Mouse (Mus musculus) A20 (cell line): ENCODE data around the gene Lyar.

Source experiments
- DNase-seq: peaks from one replicate; pipeline ENCODE4 v3.0.0-alpha.2; 2011; ENCODE audit warnings: low read depth, low spot score

Gene Lyar

DNA sequence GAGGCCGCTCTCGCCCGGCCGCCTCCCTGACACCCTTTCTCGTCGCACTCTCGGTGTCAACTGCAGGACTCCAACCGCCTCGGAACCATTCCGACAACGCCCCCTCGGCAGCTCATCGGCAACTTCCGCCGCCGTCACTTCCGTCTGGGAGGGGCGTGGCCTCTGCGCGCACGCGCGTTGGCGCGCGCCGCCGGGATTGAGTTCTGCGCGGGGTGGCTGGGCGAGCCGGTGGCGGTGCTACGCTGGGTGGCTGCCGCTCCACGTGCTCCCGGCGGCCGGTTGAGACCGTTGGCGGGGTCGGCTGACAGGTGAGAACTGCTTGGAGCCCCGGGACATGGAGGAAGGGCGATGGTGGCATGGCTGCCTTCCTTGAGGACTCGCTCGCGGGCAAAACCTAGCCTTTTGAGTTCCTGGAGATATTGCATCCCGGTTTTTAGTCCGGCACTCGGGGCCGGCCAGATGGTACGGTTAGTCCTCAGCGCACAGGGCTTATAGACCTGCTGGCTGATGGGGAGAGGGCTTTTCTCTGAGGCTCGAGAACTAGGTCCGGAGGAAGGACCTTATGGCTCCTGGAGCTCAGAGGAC lies at the start of gene Lyar, which contains the start of gene Zbtb49:
Lyar (plus strand) TSS at position 143 of the 585 bp plus-strand sequence.
Zbtb49 (minus strand) TSS at position 130 of the 585 bp plus-strand sequence.
- DNase-seq: peak; percentile 93

DNA sequence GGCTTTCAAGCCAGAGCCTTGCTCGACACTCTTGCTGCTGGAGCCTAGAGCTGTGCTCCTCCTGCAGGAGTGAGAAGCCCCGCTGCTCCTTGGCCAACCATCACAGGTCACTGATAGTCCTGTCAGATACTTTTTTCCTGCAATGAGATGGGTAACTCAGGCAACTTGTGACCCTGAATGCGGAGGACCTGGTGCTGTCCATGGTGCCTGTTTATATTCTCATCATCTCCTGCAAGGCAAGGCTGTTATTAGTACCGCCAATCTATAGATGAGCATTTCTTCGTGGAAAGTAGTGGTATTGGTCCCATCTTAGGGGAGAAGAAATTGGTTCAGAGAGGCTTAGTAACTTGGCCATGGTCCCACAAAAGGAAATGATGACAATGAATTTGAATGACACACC lies 46.5 kb upstream of the Lyar start:
- DNase-seq: no peak

DNA sequence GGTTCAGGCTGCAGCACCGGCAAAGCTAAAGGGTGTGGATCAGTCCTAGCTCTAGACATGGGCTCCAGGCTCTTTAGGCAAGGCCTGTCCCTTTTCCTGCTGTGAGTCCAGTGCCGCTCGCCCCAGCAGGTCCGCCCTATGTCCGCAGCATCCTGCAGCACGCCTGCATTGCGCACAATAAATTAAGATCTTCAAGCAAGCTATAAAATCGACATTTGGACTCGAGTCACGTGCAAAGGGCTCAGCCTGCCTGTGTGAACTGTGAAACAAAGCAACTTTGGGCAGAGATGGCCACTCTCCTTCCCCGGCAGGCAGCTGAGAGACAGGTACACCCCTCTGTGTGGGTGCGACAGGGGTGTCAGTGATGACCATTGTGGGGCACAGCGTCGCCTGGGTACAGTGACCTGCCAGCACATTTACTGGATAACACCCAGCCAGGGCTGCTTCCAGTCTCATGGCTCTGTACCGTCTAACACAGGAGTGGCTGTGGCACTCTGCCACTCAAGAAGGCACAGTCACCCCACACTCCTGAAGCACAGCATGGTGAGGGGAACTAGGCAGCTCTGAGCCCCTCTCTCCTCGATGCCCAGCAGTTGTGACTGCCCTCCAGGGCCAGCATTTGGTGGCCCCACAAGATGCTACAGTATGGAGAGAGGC lies 45.9 kb upstream of the Lyar start:
- no peak for DNase-seq

DNA sequence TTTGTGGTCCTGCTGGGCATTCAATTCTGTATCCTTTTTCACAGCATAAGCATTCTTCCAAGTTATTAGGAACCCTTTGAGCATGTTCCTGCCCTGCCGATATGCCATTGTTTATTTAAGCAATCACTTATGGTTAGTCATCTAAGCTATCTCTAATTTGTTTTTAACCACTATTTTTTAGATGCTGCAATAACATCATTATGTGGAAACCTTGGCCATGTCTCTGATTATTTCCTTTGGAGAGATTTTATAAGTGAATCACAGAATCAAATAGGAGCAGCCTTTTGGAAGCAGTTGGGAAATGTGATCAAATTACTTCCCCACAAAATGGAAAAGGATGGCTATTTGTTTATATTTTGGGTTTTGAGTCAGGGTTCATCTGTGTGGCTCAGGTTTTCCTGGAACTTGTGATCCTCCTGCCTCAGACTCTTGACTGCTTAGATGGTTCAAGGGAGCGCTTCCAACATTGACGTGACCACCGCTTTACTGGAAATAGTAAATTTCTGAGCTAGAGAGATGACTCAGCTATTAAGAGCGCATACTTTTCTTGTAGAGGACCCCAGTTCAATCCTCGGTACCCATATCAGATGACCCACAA lies 35.5 kb upstream of the Lyar start:
- DNase-seq: no peak

- DNase-seq: no peak
Measured at GRCm38 (mm10) chr5:38187006-38187405, 33.3 kb upstream of the Lyar start.

DNA sequence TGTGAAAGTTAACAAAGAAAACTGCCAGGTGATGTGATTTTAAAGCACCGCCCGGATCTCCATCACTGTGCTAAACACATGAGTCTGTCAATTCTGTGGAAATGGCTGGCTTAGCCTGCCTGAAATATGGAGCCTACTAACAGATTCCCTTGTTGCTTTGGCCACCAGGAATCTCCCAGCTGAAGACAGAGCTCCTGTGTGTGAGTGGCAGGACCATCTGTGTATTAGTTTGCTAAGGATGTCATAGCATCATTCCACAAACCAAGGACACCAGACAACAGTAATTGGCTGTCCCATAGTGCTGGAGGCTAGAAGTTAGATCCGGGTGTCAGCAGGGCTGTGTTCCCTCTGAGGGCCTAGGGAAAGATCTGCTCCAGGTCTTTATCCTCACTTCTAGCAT lies 29.4 kb upstream of the Lyar start:
- no peak for DNase-seq

DNA sequence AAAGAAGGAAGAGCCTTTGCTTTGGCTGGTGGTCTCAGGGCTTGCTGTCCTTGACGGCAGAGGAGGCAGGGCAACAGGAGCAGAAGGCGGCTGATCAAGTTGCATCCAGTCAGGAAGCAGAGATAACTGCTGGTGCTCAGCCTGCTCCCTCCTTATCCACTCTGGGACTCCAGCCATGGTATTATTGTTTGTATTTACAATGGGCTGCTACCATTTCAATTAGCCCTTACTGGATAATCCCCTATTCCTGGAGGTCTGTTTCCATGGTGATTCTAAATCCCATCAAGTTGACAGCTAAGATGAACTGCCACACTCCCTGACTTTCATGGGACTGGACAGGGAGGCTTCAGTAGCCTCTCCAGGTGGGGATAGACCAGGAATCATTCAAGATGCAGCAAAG lies 25.3 kb upstream of the Lyar start:
- DNase-seq: no peak

DNA sequence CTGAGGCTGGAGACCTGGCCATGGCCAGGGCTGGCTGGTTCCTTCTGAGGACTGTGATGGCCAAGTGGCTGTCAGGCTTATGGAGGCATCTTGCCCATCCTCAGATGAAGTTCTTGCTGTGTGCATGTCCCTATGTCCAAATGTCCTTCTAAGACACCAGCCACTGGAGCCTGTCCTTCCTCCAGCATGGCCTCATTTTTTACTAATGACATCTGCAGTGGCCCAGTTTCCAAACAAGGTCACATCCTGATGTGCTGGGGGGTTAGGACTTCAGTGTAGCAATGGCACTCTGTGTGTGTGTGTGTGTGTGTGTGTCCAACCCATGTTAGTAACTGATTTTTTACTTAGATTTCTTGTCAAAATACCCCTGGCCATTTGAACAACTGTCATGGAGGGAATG lies 24.3 kb upstream of the Lyar start:
- no peak for DNase-seq

DNA sequence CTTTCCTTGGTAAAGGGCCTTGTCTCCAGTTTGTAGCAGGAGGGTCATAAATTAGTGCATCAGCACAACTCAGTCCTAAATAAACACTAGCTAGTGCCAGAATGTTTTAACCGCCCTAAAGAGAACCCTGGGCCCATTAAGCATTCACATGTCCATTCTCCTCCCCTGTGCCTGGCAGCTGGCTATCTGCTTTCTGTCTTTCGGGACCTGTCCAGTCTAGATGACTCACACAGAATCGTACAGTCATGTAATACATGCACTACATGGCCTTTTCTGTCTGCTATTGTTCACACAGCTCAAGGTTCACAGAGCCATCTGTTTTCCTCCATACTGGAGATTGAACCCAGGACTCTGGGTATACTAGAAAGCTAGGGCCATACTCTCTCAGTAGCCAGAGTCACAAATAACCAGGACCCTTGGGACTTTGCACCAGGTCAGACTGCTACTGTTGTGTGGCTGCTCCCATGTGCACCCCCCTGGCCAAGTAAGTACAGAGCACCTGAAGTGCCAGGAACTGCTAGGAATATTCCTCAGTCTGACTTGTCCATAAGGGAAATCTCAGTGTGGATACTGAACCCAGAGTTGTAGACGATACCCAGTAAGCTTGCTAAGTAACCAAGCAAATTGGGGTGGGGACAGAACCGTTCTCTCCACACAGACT lies 23.3 kb upstream of the Lyar start:
- no peak for DNase-seq

GRCm38 (mm10) chr5:38197482-38197823 lies 22.8 kb upstream of the Lyar start:
- peak; percentile 77 for DNase-seq

DNA sequence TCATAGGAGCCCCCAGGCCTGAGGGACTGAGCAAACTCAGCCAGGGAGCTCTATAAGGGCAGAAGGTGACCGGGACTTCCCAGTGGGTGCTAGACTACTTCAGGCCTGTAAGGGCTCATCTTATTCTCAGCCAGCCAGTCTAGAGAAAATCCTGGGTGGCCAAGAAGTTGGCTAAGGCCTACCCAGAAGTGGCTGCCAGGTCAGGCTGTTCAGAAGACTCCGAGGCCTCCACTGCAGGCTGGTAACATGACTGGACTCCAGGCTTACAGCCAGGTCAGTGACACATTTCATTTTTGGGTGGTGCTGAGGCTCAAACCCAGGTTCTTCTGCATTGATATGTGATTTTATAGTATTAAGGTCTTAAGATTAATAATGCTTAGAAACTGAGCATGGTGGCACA lies 20.6 kb upstream of the Lyar start:
- DNase-seq: no peak

- no peak for DNase-seq
Measured at GRCm38 (mm10) chr5:38205303-38205726, 15.0 kb upstream of the Lyar start.

DNA sequence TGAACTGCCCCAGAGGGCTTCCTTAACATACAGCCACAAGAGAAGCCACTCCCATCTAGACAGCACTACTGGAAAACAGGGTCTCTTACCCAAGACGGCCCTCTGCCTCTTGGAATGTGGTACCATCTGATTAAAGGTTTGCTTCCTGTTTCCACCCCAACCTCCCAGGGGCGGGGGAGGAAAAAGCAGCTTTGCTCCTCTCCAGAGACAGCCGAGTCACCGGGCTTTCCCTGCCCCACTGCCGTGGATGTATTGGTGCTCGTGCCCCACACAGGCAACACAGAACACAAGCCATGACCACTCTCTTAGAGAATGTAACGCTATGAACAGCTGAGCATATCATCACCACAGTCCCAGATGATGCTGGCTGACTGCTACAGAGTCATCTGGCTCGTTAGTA lies 11.3 kb upstream of the Lyar start:
- no peak for DNase-seq

DNA sequence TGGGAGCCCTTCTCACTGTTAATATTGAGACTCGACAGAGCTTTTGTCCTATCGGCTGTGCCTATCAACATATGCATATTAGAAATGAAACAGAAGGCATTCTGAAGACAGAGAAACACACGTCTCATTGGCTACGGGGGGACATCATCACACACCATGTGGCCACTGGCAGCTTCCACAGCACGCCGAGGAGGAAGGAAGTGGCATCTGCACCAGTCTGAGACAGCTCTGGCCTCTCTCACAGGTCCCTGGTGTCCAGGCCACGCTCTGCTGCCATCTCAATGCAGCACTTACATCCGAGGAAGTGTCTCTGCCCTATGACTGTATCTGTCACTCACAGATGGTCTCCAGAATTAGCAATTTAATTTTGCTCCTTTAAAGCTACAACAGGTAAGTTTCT lies 8.6 kb upstream of the Lyar start:
- DNase-seq: peak; percentile 81

DNA sequence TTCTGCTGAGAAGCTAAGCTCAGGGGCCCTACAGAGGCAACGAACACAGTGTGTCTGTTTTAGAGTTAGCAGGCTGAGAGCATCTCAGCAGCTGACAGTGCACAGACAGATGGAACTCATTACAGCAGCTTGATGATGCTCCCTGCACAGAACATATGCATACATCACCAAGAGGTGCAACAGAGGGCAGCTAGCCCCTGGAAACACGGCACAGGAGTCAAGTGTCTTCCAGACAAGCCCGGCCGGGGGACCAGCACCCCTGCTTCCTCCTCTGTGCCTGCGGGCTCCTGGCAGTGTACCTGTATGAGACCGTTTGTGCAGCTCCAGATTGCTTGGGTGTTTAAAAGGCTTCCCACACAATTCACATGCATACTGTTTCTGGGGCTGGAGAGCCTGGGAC lies 7.3 kb upstream of the Lyar start:
- DNase-seq: no peak

- no peak for DNase-seq
Measured at GRCm38 (mm10) chr5:38219771-38220307, 431 bp upstream of the Lyar start.

GRCm38 (mm10) chr5:38235422-38235821 lies 15.2 kb downstream of the Lyar start:
- peak; percentile 64 for DNase-seq

GRCm38 (mm10) chr5:38236627-38237026 lies 16.4 kb downstream of the Lyar start:
- DNase-seq: peak; percentile 34

GRCm38 (mm10) chr5:38240727-38241472 lies 20.6 kb downstream of the Lyar start:
- DNase-seq: no peak

DNA sequence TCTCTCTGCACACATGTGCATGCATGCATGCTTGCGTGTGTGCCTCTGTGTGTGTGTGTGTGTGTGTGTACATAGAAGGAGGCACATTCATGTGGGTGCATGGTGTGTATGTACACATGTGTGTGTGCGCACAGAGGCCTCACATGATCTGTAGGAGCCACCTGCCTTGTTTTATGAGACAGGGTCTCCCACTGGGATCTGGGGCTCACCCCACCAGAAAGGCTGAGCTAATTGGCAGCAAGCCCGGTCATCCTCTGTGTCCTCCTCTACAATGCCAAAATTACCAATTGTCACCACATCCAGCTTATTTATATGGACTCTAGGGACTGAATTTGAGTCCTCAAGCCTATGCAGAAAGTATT lies 21.2 kb downstream of the Lyar start:
- DNase-seq: no peak

DNA sequence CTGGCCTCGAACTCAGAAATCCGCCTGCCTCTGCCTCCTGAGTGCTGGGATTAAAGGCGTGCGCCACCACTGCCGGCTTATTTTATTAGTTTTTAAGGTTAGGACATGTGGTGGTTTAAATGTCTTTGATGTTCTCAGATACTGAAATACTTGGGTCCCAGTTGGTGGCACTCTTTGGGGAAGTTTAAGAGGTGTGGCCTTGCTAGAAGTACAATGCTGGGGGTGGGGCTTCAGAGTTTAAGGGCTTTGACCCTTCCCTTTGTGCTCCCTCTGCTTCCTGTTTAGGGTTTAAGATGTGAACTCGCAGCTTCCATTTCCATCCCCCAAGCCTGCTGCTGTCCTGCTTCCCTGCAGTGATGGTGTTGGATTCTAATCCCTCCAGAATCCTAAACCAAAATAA lies 21.7 kb downstream of the Lyar start:
- DNase-seq: no peak

DNA sequence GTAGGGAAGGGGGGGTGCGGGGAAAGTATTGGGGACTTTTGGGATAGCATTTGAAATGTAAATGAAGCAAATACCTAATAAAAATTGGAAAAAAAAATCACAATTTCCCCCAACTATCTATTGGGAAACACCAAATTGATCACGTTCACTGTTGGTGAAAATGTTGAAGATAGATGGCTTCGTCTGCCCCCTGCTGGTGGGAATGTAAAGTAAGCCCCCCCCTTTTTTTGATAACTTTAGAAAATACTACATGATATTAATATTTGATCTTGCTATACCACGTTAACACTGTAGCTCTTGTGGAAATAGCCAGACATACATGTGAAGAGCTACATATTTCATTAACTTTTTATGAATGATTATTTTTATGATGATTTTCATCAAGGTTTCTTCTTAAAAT lies 34.9 kb downstream of the Lyar start:
- peak; percentile 40 for DNase-seq
